Mouse (Mus musculus) spleen, postnatal 14 days (tissue): ENCODE measurements at regions not wholly inside any gene's neighbourhood (a gene's known extent, or its start where the extent isn't known, plus 50 kb on each side); places are given as distances from the start of the nearest gene placed in this dataset.

ENCODE experiments used
- DNase-seq, 2 experiments: peaks; one replicate each; pipeline ENCODE4 v3.0.0; 2021 to 2022; ENCODE audit warnings: low spot score in 2 of 2

DNA sequence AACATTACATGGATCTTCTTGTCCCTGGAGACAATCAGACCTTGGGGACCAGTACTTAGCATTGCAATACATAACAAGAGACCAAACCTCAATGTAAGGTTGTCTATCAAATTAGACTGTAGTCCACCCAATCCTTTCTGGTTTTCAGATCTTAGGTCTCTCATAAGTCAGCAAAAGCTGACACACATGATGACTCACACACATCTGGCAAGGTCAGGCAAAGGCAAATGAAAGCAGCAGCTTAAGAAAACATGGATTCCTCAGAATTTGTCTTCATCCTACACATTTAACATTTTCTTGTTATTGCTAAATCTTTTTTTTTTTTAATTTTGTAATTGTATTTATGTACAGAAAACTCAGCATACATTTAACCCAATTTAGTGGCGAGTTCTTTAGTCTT, 52.0 kb downstream of the Gm11983 start:
- no peak for DNase-seq

DNA sequence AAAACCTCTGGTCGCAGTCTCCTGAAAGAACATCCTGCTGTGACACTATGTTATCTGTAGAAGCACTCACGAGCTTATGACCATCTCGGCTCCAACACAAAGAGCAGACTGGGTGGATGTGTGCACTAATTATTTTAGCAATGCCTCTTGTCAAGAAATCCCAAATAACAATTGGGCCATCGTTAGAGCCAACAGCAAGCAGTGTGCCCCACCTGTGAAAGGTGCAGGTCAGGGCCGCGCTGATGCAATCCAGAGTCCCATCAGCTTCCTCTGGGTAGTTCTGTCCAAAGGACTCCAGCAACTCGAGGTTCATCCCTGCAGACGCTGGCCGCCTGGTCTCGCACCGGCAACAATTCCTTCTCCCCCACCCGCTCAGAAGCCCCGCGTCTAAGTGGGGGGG, 54.6 kb downstream of the Gm11983 start:
- DNase-seq = no peak

DNA sequence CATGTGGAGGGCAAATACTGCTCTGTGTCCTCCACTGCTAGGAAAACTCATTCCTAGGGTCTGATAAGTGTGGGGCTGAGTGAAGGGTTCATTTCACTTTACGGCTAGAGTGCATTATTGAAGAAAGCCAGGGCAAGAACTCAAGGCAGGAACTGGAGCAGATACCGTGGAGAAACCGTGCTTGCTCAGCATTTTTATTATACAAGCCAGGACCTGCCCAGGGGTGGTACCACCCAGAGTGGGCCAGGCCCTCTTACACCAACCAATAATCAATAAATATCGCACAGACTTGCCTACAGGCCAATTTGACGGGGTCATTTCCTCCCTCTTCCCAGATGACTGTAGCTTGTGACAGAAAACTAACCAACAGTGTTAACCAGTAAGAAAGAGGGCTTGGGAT, 57.7 kb downstream of the Gm11983 start:
- DNase-seq = no peak

DNA sequence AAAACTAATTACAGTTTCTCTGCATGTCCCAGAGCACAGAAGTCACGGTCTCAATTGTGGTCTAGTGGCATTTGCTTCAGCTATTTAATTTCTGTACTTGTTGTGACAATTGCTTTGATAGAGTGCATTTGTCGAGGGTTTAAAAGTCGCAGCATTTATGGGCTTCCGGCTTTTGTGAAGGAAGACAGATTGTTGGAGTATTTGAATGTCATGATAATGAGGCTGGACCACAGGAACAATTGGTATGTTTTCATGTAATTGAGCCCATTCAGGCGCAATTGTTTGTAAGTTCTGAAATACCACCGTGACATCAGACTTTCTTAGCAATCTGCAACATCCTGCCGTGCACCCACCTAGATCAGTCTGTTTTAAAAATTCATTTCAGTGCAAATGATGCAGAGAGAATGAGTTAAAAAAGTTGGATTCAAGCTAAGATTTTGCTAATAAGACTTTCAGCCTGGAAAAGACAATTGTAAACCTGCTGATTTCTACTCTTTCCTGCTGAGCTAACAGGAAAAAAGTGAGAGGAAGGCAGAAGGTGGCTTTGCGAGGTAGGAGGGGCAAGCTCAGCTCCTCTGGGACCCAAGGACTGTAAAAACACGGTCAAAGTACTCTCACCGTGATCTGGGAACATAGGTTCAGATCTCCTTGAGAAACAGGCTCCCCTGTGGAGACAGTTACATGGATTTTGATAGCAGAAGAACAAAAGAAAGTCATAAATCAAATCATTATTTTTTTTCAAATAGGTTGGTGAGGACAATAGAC, 58.7 kb downstream of the Gm11983 start:
- no peak for DNase-seq

DNA sequence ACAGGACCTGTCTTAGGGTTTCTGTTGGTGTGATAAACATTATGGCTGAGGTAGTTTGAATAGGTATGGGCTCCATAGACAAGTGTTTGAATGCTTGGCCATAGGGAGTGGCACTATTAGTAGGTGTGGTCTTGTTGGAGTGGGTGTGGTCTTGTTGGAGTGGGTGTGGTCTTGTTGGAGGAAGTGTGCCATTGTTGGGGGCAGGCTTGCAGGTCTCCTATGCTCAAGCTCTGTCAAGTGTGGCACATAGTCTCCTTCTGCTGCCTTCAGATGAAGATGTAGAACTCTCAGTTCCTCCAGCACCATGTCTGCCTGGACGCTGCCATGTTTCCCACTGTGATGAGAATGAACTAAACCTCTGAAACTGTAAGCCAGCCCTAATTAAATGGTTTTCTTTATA, 59.9 kb downstream of the Gm11983 start:
- no peak for DNase-seq

DNA sequence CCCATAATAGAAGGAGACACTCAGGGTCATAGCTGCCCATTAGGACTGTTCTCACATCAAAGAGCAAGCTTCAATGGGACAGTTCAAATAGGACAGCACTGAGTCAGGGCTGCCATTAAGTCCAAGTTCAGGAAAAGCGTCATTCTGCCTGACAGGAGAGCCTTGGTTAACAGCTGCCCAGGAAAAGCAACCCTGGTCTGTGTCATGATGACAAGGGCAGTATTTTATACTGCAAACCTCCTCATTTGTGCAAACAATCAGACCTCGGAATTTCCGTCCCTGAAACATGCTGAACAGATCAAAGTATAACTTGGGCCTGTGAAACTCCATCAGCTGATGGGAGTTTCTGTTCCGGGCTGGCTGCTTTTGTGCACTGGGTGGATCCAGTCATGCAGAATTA, 62.8 kb downstream of the Gm11983 start:
- no peak for DNase-seq

DNA sequence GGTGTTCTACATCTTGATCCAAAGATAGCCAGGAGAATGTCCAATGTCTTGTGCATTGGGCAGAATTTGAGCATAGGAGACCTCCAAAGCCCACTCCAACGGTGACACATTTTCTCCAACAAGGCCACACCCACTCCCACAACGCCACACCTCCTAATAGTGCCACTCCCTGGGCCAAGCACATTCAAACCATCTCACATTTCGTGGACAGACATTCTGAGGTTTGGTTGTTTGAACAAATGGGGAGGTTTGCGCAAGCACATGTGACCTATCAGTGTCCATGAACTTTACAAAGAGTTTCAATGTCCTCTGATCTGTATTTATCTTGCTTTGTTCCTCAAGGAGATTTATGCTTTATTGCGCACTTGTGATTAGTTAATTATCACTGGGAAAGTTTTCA, 63.5 kb downstream of the Gm11983 start:
- DNase-seq = no peak

DNA sequence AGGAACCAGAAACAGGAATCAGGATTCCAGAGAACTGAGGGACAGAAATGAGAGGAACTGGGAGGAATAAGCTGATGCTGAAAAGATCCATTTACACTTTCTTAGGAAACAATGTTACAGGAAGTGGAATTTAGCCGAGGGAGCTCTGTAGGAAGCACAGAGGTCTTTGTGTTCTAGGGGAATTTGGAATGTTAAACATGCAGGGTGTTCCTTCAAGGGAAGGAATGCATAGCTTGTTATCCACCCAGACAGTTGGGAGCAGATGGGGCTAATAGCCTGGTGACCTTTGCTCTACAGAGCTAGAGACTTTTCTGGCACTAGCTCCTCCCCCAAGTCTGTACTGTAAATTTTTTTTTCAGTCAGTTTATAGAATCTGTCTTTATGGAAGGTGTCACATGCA, 64.1 kb downstream of the Gm11983 start:
- no peak for DNase-seq

DNA sequence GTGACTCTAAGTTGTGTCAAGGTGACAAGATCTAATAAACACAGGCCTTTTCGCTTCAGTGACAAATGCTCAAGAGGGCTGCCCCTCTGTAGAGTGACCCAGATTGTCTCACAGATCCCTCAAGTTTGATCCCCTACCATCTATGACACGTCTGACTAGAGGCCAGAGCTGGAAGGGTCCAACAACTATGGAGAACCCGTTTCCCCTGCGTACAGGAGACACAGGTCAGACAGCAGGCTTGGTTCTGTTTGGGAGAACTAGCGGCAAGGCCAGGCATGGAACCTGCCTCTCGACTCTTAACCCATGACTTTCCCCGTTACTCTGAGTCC, 68.1 kb downstream of the Gm11983 start:
- DNase-seq = no peak

DNA sequence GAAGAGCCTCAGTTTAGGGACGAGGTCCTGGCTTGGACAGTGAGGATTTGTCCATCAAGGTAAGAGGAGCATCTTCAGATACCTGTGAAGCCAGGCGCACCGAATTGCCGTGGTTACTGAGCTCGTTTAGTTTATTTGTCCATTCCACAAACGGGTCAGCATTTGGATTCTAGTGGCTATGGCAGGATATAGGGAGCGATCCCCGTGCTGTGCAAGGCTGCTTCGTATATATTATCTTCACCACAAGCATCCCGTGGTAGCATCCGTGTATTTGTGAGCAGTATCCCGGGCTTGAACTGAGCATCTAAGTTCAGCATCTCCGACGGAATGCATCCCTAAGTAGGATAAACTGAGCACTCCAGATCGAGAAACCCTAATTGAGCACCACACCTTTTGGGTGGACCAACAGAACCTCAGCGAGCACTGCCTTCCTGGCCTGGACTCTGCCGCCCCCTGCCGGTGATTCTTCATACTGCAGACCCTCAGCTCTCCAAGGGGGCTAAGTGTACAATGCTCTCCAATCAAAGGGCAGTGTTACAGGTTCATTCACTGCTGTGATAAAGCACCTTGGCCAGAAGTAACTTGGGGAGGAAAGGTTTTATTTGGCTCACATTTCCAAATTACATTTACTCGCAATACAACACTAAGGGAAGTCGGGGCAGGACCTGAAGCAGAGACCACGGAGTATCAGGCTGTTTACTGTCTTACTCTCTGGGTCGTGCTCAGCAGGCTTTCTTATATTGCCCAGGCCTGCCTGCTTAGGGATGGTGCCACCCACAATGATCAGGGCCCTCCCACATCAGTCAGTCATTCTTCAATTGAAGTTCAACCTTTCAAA, 68.6 kb downstream of the Gm11983 start:
- DNase-seq = peak; percentile 48 to 63

DNA sequence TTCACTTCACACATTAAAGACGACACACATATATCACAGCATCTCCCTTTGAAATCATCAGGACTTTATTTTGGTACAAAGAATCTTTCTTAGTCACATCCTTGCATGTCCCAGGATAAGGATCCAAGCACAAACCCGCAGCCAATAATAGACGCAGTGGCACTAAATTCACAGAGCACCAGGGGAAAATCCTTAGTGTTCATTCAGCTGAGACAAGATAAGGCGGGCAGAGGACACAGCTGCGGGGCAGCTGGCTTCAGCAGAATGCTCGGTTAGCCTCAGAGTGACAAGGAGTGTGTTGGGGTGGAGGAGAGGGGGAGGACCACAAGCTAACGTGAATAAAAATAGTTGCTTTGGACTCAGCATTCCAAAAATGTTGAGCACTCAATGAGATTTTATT, 70.7 kb downstream of the Gm11983 start:
- DNase-seq = no peak

DNA sequence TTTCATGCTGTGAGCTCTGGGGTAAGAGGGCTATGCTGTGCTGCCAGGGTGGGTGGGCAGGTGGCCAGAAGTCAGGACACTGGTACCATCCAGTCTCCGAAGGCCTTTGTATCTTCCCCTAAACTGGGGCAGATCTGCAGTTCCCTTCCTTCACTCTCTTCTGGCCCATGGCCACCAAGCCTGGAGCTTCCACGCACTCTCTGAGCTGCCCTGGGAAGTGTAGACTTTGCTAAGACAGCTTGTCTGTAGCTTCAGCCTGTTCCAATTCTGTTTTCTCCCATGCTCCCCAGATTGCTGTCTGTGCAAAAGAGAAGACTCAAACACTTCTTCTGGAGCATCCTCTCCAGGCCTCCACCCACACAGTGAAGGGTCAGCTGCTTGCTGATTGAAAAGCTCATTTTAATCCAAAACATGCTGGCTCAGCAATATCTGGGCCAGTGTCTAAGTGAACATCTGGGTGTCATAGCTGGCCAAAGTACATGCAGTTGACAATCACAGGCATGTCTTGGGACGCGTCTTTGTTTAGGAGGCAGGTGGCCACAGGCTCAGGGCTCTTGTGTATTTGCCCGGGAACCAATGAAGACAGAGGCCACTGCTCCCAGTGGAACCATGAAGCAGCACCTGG, 72.0 kb downstream of the Gm11983 start:
- no peak for DNase-seq

DNA sequence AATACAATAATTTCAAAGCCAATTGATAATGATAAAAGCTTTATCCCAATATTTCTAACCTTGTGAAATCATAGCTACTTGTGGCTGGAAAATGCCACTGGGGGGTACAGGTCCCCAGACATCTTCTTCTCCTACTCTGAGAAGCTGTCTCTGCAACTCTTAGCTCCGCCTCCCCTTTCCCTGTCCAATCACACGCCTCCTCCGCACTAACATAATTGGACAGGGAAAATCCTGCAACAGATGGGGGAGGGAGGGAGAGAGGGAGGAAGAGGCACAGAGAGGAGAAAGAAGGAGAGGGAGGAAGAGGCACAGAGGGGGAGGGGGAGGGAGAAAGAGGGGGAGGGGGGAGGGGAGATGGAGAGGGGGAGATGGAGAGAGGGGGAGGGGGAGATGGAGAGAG, 73.3 kb downstream of the Gm11983 start:
- no peak for DNase-seq

DNA sequence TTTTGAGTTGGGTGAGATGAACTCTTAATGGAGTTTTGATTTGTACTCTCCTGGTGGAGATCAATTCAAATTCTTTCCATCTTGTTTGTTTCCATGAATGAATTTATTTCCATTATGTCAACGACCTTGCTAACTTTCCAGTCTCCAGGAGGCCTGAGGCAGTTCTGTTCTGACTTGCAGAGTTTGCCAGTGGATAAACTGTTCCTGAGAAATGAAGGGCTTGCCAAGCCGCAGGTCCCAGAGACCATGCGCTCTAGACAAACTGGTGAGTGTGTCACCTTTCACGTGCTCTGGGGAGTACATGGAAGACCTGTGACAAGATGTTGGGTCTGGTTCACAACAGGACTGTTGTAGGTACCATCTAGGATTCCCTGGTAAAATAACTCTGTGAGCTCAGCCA, 74.5 kb downstream of the Gm11983 start:
- DNase-seq = no peak

DNA sequence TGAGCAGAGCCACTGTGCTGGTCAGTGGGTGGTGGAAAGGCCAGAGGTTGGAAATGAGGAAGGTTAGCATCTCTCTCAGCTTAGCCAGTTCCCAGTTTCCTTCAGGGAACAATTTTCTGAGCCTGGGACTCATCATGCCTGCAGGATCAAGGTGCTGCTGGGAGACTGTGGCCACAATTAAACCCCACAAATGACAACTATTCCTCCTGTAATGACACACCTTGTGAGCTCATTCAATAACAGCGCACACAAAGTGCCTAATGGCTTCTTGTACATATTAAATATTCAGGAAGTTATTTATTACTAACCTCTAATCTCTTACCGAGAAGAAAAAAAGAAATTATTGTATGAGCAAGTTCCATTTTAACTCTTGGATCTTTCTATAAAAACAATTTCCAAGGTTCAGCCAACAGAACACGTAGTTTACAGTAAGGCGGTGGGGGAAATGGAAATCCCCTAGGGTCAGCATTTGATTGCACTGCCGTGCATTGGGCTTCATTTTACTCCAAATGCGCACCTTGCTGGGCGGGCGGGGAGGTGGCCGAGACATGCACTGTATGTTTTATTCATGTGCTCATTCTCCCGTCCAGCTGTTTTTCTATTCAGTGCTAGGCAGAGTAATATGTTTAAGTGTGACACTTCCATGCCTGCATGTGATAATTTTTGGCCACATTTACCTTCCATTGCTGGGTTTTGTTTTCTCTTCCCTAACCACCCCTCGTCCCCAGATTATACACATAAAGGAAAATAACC, 75.4 kb downstream of the Gm11983 start:
- DNase-seq = no peak

DNA sequence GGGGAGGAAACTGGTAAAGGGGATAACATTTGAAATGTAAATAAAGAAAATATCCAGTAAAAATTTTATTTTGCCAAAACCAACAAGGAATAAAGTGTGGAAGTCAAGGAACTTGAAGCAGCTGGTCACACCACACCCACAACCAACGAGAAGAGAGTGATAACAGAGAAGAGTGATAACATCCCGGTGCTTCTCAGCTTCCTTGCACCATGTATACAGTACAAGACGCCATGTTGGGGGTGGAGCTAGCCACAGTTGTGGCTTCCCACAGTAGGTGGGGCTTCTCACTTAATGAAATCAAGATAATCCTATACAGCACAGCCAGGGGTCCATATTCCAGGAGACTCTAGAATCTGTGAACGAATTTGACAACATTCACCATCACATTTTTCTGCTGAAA, 77.9 kb downstream of the Gm11983 start:
- no peak for DNase-seq

DNA sequence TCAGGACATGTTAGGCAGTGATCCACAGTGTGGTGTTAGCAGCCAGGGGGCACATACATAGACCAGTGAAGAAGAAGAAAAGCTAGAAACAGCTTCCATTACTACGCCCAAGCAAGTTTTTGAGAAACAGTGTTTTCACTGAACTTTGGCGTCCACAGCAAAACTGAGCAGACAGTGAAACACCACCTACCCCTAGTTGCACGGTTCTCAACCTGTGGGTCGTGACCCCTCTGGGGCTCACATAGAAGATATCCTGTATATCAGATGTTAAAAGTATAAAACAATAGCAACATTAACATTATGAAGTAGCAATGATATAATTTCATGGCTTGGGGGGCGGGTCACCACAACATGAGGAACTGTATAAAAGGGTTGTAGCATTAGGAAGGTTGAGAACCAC, 81.1 kb downstream of the Ramp3 start:
- no peak for DNase-seq

DNA sequence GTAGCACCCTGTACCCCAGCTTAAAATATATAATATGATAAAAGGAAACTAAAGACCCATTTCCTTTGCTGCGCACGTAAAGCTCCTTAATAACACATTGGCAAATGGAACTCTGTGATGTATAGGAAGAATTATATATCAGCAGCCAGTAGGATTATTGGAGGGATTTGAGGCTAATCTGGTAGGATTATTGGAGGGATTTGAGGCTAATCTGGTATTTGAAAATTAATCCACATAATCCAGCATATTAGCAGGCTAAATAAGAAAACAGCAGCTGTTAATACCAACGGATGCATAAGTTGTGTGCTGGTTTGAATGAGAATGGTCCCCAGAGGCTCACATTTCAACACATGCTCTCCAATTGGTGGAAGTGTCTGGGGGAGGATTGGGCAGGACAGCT, 80.3 kb downstream of the Ramp3 start:
- DNase-seq = no peak

DNA sequence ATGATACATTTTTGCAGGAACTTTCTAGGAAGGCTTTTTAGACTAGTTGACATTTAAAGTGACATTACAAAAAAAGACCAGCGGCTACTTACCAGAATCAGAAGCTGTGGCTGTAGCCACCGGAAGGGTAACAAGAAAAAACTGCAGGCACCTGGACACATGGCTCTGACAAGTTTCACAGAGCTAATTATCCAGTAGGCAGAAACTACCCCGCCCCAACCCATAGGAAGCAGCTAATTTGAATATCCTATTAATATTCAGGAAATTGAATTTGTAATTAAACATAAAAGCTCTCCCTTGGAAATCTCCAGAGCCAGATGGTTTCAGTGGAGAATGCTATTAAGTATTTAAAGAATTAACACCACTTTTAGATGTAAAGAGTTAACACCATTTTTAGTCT, 79.8 kb downstream of the Ramp3 start:
- no peak for DNase-seq

DNA sequence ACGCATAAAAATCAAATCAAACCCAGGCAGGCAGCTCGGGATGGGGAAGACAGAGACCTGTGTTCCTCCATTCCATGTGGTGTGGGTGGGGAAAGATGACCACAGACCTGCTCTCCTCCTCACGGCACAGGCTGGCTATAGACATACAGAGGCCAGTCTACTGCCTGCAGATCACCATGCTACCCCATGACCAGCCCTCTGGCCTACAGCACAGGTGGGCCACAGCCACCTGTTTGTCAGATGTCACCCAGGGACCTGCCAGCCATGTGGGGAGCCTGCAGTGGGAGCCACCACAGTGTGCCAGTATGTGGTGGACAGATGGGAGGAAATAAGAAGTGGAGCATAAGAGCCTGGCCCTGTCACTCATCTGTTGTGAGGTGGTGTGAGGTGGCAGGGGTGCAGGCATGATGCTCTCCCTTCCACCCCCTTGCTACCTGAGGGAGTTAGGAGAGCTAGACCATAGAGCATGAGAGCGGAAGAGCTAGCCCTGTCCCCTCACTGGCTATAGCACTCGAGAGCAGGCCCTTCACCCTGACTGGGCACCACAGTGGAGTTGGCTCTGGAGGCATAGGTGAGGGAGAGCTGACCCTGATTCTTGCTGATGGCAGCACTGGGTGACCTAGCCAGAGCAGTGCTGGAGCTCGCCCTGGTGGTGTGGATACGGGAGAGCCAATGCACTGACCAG, 76.6 kb downstream of the Ramp3 start:
- no peak for DNase-seq

DNA sequence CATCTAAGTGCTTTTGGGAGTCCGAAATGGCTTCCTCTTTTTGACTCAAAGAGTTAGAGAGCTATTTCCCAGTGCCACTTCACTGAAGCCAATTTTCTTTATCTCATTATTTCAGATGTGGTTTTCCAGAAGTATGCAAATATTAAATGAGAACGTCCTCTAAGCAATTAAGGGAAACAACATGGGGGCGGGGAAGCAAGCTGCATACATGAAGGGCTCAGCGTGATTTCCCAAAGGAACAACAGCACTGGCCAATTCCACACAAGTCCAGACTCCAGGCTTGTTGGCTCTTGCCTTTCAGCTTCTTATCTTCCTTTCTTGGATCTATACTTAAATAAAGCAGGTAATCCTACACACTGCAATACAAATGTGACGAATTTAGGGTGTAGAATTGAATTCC, 73.2 kb downstream of the Ramp3 start:
- DNase-seq = no peak
